Mouse (Mus musculus) induced T-regulatory cell, adult 2 months (primary cell): ENCODE results near the gene P2ry14.

Experiments
- DNase-seq: peaks from one replicate; pipeline ENCODE4 v3.0.0-alpha.2; 2012; ENCODE audit warnings: low read depth

Gene P2ry14

GRCm38 (mm10) chr3:59153424-59153823 lies at the start of gene P2ry14:
TSS of gene P2ry14 (minus strand) at chr3:59153618.
- DNase-seq: no peak

DNA sequence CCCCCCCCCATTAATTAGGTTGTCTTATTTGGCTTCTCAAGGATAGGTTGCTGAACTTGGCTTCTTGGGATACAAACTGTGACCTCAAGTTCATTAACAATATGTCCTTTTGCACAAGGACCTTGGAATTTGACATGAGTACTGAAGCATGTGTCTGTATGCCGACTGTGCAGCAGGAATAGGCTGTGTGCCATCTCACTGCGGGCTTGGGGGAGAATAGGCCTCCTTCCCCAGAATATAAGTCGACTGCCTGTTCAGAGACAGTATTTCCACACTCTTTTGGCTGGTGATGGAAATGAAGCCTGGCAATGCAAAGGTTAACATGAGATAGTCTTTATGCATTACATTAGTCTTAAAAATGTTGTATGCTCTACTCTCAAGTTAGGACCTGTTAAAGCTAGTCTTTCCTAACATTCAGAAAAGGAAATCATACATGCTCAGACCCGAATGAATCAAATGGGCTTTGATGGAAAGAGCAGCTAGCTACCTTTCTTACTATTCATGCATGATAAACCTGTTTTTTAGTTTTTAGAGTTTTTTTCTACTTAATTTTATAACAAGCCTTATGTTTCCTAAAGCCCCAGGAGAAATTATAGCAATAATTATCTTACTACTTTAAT lies 44.0 kb upstream of the P2ry14 start:
- DNase-seq: no peak

GRCm38 (mm10) chr3:59194938-59195337 lies 41.5 kb upstream of the P2ry14 start, which contains the start of gene Gpr87:
TSS of gene Gpr87 (minus strand) at chr3:59195104.
- DNase-seq: no peak

DNA sequence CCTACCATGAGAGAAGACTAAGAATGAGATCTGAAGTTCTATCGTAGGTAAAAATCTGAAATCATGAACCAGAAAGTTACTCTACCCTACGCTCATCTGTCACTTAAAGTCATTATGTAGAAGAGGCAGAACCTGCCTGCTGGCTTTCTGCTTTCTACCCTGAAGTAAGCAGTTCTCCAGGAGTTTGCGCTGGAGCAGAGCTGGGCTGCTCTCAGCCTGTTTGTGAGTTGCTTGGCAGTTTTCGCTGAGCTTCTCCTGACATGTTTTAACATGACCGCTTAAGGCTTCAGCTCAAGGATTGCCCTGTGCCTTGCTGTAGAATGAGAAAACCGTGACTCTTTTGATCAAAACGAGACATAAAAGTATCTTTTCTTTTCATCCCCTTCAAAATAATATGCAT lies 40.7 kb upstream of the P2ry14 start:
- no peak for DNase-seq

DNA sequence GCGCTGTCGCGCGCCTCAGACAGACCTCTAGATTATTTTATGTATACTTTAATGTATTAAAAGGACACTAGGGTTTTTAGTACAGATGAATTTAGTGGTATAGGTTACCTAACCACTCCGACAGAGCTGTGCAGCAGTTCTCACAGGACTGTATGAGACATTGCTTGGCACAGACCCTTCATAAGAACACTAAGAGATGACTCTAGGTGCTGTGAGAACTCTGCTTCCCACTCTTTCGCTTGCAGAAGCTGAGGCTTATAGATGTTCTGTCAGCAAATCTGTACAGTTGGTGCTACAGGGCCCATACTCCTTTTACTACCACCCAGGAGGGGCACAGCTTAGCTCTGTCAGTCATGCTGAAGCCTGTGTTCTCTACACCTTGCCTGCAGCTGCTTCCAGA lies 38.3 kb upstream of the P2ry14 start:
- no peak for DNase-seq

DNA sequence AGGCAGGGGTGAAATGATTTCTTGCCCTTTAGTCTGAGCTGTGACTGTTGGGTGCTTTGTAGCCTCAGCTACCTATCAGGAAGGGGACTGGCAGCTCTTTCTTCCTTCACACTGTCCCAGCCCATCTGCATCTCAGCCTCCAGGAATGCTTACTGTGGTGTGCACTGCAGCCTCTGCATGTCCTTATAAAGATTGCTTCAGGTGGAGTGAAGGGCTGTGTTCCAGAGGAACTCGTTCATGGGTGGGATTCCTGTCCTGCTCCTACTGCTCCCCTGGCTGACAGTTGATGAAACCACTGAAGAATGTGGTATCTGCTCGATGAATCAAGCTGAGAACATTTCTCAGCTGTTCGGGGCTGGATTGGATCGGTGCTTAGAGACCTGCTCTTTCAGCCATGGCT lies 33.9 kb upstream of the P2ry14 start:
- no peak for DNase-seq

- no peak for DNase-seq
Measured at GRCm38 (mm10) chr3:59185662-59186061, 32.2 kb upstream of the P2ry14 start.

- no peak for DNase-seq
Measured at GRCm38 (mm10) chr3:59182129-59182528, 28.7 kb upstream of the P2ry14 start.

GRCm38 (mm10) chr3:59181134-59181533 lies 27.7 kb upstream of the P2ry14 start:
- no peak for DNase-seq

- DNase-seq: no peak
Measured at GRCm38 (mm10) chr3:59176871-59177270, 23.5 kb upstream of the P2ry14 start.

DNA sequence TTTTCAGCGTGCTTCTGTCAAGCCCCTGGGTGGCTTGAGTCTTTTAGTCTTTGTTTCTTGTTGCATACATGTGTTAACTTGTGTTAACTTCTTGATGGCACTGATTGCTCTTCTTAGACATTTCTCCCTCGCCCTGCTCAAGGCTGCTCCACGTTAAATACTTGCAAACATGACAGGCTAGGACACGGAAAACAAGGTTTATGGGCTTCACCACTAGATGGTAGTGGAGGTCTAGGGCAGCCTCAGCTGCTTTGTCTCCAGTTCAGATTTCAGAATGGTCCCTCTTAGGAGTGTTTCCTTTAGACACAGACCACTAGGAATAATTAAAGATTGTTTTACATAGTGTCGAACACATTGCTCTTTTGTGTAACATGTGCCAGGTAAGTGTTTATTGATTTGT lies 21.8 kb upstream of the P2ry14 start:
- peak; percentile 71 for DNase-seq

DNA sequence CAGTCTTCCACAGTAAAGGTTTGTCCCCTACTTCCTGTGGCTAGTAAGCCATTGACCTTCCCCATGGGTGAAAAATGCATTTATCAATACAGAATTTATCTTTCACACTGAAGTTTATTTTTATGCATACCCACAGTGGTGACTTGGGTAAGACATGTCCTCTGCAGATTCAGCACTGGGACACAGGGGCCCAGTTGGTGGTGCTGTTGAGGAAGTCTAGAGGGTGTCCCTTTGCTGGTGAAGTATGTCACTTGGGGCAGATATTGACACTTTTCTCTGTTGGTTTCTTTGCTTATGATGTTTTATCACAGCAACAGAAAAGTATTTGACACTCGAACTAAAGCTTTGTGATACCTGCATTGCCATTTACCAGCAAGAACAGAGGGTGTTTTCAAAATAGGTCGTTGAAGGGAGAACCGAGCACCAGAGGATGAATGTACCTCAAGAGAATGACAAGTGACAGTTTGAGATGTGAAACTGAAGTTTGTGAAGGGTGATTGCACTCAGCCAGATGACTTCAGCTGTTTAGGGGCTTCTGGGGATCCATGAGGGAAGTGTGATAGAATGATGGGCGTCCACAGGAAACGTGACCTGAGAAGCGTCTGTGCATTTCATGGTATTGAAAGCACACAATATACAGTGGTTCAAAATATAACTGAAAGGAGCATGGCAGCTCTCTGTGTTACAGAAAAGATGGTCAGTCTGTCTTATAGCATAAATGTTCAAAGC lies 21.2 kb upstream of the P2ry14 start:
- DNase-seq: peak; percentile 10

GRCm38 (mm10) chr3:59169921-59170627 lies 16.7 kb upstream of the P2ry14 start:
- no peak for DNase-seq

DNA sequence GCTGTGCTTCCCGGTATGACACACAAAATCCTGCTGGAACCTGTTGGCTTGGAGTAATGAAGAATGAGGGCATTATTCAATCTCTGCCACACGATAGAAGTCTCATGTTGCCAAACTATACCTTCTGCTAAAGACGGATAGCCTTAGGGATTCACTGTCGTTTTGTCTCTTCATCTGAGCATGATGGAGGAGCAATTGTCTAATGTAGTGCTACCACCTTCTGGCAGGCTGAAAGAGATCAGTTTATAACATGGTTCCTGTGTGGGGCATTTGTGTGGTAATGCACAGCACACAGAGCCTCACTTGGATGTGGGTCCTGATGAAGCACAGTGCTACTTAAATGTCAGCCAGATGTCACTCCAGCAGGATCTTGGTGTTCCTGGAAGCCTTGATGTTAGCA lies 15.8 kb upstream of the P2ry14 start:
- DNase-seq: peak; percentile 16

DNA sequence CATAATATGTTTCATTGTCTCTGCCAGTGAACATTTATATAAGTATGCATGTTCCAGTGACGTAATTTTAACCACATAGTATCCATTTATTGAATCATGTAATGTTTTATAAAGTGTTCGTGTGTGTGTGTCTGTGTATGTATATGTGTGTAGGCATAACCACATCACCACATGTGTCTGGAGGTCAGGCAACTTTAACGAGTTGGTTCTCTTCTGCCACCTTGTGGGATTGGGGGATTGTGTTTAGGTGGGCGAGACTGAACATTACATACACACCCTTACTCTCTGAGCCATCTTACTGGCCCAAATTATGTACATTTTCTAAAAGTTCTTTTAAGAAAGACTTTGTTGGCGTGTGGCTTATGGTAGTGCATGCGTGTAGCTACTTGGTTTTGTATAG lies 15.1 kb upstream of the P2ry14 start:
- peak; percentile 22 for DNase-seq

GRCm38 (mm10) chr3:59167417-59168054 lies 14.1 kb upstream of the P2ry14 start:
- DNase-seq: no peak

DNA sequence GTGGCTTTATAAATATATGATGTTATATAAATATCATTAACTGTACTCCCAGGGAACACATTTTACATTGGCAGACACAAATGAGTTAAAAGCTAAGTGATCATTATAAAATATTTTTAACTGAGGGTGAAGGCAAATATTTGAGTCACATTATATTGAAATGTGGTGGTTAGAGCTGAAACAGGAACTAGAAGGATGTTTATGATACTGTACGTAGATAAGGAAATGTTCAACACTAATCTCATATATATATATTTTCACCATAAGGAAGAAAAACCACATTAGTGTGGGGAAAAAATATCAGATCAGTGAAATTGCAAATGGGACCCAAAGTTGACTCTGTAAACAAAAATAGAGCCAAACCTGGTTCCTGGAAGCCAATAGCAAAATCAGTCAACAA lies 7.0 kb upstream of the P2ry14 start:
- no peak for DNase-seq

GRCm38 (mm10) chr3:59157048-59157447 lies 3.6 kb upstream of the P2ry14 start:
- DNase-seq: no peak

GRCm38 (mm10) chr3:59155404-59155803 lies 2.0 kb upstream of the P2ry14 start:
- no peak for DNase-seq

- DNase-seq: no peak
Measured at GRCm38 (mm10) chr3:59154888-59155287, 1.5 kb upstream of the P2ry14 start.

GRCm38 (mm10) chr3:59150624-59151023 lies 2.8 kb downstream of the P2ry14 start:
- no peak for DNase-seq

DNA sequence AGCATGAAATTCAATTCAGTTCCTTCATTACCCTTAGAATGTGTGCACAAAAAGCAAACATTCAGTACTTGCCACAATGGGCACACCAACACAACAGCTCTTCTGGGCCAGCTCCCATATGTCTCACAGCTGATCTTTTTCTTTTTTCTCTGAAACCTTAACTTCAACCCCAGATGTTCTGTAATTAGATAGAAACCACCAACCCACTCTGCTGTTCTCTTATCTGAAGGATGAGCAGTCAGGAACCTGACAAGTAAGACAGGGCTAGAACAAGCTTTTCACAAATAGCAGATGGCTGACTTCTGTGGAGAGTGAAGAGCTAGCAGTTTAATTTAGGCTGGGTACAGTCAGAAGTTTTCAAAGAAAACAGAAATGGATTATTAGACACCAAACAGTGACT lies 3.8 kb downstream of the P2ry14 start:
- DNase-seq: no peak

GRCm38 (mm10) chr3:59145194-59145593 lies 8.2 kb downstream of the P2ry14 start:
- no peak for DNase-seq
